28 mouse cellular contexts compared by ENCODE assay signal in genomic region chr10:19024353-19024752, GRCm38 (mm10). TPM values are rescaled to one million over a fixed set of nuclear protein-coding genes. Genes with fewer than 3 reads are reported as not detected.
A peak's percentile ranks its signal among the peaks of the same experiment; 100 is the strongest.
DNase-seq lines count a peak whose midpoint lies in the region; ATAC-seq lines count a peak whose summit lies in the region.
"Had no signal": no experiment of that assay in that cellular context is flagged by ENCODE, and none has a peak within 500 bp of the region (broad histone marks: within the 10 kb centered on the region; RNA-seq: fewer than 3 reads in every experiment).

No protein-coding gene starts in this region.

- no peaks in the 10 kb centered on the region for H3K36me3 ChIP-seq in kidney, embryonic 16.5 days (ENCODE audit: insufficient read depth, low read length)
- H3K36me3 ChIP-seq in kidney, embryonic 14.5 days (ENCODE audit: control insufficient read depth, insufficient read depth, low read length) = no peaks in the 10 kb centered on the region
- H3K36me3 ChIP-seq: embryonic facial prominence, embryonic 10.5 days; embryonic facial prominence, embryonic 13.5 days; forebrain, embryonic 10.5 days; G1E; hindbrain, embryonic 12.5 days; hindbrain, embryonic 15.5 days had no signal

- H3K27ac ChIP-seq in kidney, embryonic 16.5 days (ENCODE audit: low read length) = no peak overlapping the region
- H3K27ac ChIP-seq in kidney, embryonic 14.5 days (ENCODE audit: low read depth, low read length) = no peak overlapping the region
- H3K27ac ChIP-seq: embryonic facial prominence, embryonic 10.5 days; embryonic facial prominence, embryonic 13.5 days; forebrain, embryonic 10.5 days; forebrain, embryonic 13.5 days; hindbrain, embryonic 12.5 days; hindbrain, embryonic 15.5 days had no signal

- ATAC-seq in kidney, embryonic 16.5 days (ENCODE audit: low FRiP score, low TSS enrichment) = no peak
- no peak for ATAC-seq in kidney, embryonic 14.5 days (ENCODE audit: low FRiP score, low TSS enrichment)
- 0 out of 2 replicates have a peak, but pooled peaks have one; percentile 7 for ATAC-seq in erythroid progenitor cell, adult 5-6 weeks (replicated peaks; ENCODE audit: low FRiP score, poor library complexity, severe bottlenecking)
- ATAC-seq: forebrain, embryonic 13.5 days; forebrain, embryonic 16.5 days had no signal

- no peak overlapping the region for H3K9ac ChIP-seq in kidney, embryonic 16.5 days (replicated peaks; ENCODE audit: low read length)
- no peak overlapping the region for H3K9ac ChIP-seq in kidney, embryonic 14.5 days (ENCODE audit: low read depth, low read length)
- H3K9ac ChIP-seq: embryonic facial prominence, embryonic 13.5 days; forebrain, embryonic 13.5 days; hindbrain, embryonic 12.5 days; hindbrain, embryonic 15.5 days had no signal

- H3K4me2 ChIP-seq in kidney, embryonic 16.5 days (replicated peaks; ENCODE audit: low read depth, low read length) = no peak overlapping the region
- no peak overlapping the region for H3K4me2 ChIP-seq in kidney, embryonic 14.5 days (replicated peaks; ENCODE audit: low read depth, low read length)
- H3K4me2 ChIP-seq: embryonic facial prominence, embryonic 13.5 days; forebrain, embryonic 13.5 days; heart, embryonic 11.5 days; hindbrain, embryonic 12.5 days; hindbrain, embryonic 15.5 days had no signal

- H3K4me3 ChIP-seq in kidney, embryonic 16.5 days (ENCODE audit: low read length) = no peak overlapping the region
- no peak overlapping the region for H3K4me3 ChIP-seq in kidney, embryonic 14.5 days (ENCODE audit: low read length)
- H3K4me3 ChIP-seq: embryonic facial prominence, embryonic 10.5 days; embryonic facial prominence, embryonic 13.5 days; erythroblast, embryonic 14.5 days; forebrain, embryonic 10.5 days; forebrain, embryonic 13.5 days; hindbrain, embryonic 12.5 days; hindbrain, embryonic 15.5 days had no signal

- 86% methylated on average over 5 of the region's 5 CpGs for WGBS in kidney, embryonic 16.5 days
- WGBS in kidney, embryonic 14.5 days = 86% methylated on average over 5 of the region's 5 CpGs

- H3K27me3 ChIP-seq in kidney, embryonic 16.5 days (ENCODE audit: insufficient read depth, low read length) = no peaks in the 10 kb centered on the region
- H3K27me3 ChIP-seq in kidney, embryonic 14.5 days (ENCODE audit: control insufficient read depth, insufficient read depth, low read length) = no peaks in the 10 kb centered on the region
- H3K27me3 ChIP-seq: CH12.LX; embryonic facial prominence, embryonic 13.5 days; forebrain, embryonic 13.5 days; hindbrain, embryonic 12.5 days; hindbrain, embryonic 15.5 days had no signal

- DNase-seq in kidney, adult 11 months = peak; percentile 44
- DNase-seq in kidney, adult 9 months = peak; percentile 76
- DNase-seq in spleen, postnatal 10 days (ENCODE audit: low spot score in 2 of 2) = no peak
- no peak for DNase-seq in heart, adult 18-20 months
- DNase-seq: adrenal gland, adult 2 months; adrenal gland, postnatal 14 days; B cell, adult 2 months; cerebellum, adult 11-12 months; cerebellum, adult 8-10 months; cerebellum, postnatal 10 days; cerebellum, postnatal 36 days; embryo, embryonic 11 days; gastrocnemius, postnatal 10 days; gastrocnemius, postnatal 36 days had no signal

- H3K4me1 ChIP-seq in kidney, embryonic 16.5 days (ENCODE audit: insufficient read depth, low read length) = peaks cover 5% of the 10 kb centered on the region; the same call in 1 of the 2 replicates
- no peaks in the 10 kb centered on the region for H3K4me1 ChIP-seq in kidney, embryonic 14.5 days (ENCODE audit: control insufficient read depth, insufficient read depth, low read length)
- H3K4me1 ChIP-seq: embryonic facial prominence, embryonic 10.5 days; forebrain, embryonic 10.5 days; forebrain, embryonic 13.5 days; hindbrain, embryonic 12.5 days; hindbrain, embryonic 15.5 days had no signal

- H3K9me3 ChIP-seq in kidney, embryonic 16.5 days (ENCODE audit: low read length) = no peaks in the 10 kb centered on the region
- H3K9me3 ChIP-seq in kidney, embryonic 14.5 days (ENCODE audit: control insufficient read depth, low read length) = no peaks in the 10 kb centered on the region
- H3K9me3 ChIP-seq: embryonic facial prominence, embryonic 10.5 days; embryonic facial prominence, embryonic 13.5 days; forebrain, embryonic 10.5 days; forebrain, embryonic 13.5 days; G1E; hindbrain, embryonic 12.5 days; hindbrain, embryonic 15.5 days had no signal

RNA-seq across cellular contexts. Expression of gene Tnfaip3, which starts 8.9 kb away (rescaled TPM):
- 2.6 and 3.5 TPM in 2 replicates for polyA plus RNA-seq in kidney, embryonic 16.5 days (2015; fragmentation: Nextera tagmentation; extraction: Ambion mirVana)
- 1.1 and 3.5 TPM in 2 replicates for polyA plus RNA-seq in kidney, embryonic 14.5 days (2014; fragmentation: Nextera tagmentation; extraction: Ambion mirVana)
- 21.3 and 42.3 TPM in 2 replicates for total RNA-seq in erythroid progenitor cell, adult 5-6 weeks (2015; ENCODE audit: low replicate concordance)
- 4.3 and 6.2 TPM in 2 replicates for total RNA-seq in erythroid progenitor cell, adult 5-6 weeks (2017; ENCODE audit: low replicate concordance)
- total RNA-seq in heart, adult 18-20 months (2021) = 1 to 10 TPM; 1.5 to 3.2 TPM

Comparison
In these comparisons a context has a peak if more than half of its experiments do, and no peak if none do; other contexts are left out.
1. DNase-seq: peak in kidney, adult 11 months (single experiment) and kidney, adult 9 months (single experiment); none in spleen, postnatal 10 days (0 of 2) and heart, adult 18-20 months (0 of 2).